Mouse (Mus musculus) embryonic facial prominence, embryonic 11.5 days (tissue): ENCODE data around the gene Rsph10b. TPM values are rescaled to one million over a fixed set of nuclear protein-coding genes. Genes with fewer than 3 reads are reported as not detected.
A peak's percentile ranks its signal among the peaks of the same experiment; 100 is the strongest.

ENCODE experiments used
- ATAC-seq: fragments of 200-750 bp; cut with Nextera tagmentation; replicated peaks from 2 replicates; pipeline ENCODE4 v1.8.0; 2017; ENCODE audit warnings: low read depth; ENCODE audit not compliant: insufficient number of reproducible peaks, low FRiP score, low TSS enrichment
- DNase-seq: peaks from one replicate; pipeline ENCODE4 v3.0.0-alpha.2; 2015; ENCODE audit warnings: low spot score
- H3K27ac ChIP-seq: fragments of 300-500 bp; sonication (generic); replicated peaks from 2 replicates; pipeline ENCODE4 v1.5.1; 2014; ENCODE audit warnings: mild to moderate bottlenecking, low read depth, low read length, control low read depth
- H3K27me3 ChIP-seq: fragments of 300-500 bp; sonication (generic); 2 replicates; pipeline ENCODE4 v1.6.1; 2014; ENCODE audit warnings: mild to moderate bottlenecking, low read length, moderate library complexity, mixed read lengths; ENCODE audit not compliant: control insufficient read depth, insufficient read depth
- H3K36me3 ChIP-seq: fragments of 300-500 bp; sonication (generic); replicated peaks from 2 replicates; pipeline ENCODE4 v1.6.1; 2014; ENCODE audit warnings: low read depth, mild to moderate bottlenecking, low read length, moderate library complexity, mixed read lengths; ENCODE audit not compliant: control insufficient read depth, insufficient read depth
- H3K4me1 ChIP-seq: fragments of 300-500 bp; sonication (generic); 2 replicates; pipeline ENCODE4 v1.6.1; 2014; ENCODE audit warnings: low read length, mixed read lengths; ENCODE audit not compliant: control insufficient read depth, insufficient read depth
- H3K4me2 ChIP-seq: fragments of 300-500 bp; sonication (generic); 2 replicates; pipeline ENCODE4 v1.6.1; 2014; ENCODE audit warnings: low read depth, mild to moderate bottlenecking, control low read depth, low read length, moderate library complexity
- H3K4me3 ChIP-seq: fragments of 300-500 bp; sonication (generic); 2 replicates; pipeline ENCODE4 v1.5.1; 2014; ENCODE audit warnings: low read depth, low read length, control low read depth
- H3K9ac ChIP-seq: fragments of 300-500 bp; sonication (generic); replicated peaks from 2 replicates; pipeline ENCODE4 v1.6.1; 2014; ENCODE audit warnings: mild to moderate bottlenecking, control low read depth, low read length
- H3K9me3 ChIP-seq: fragments of 300-500 bp; sonication (generic); replicated peaks from 2 replicates; pipeline ENCODE4 v1.6.1; 2016; ENCODE audit warnings: mild to moderate bottlenecking, low read length, inconsistent platforms, mixed read lengths; ENCODE audit not compliant: control insufficient read depth
- WGBS: fragments of 180-500 bp; shearing (Covaris S2); extraction: QIAGEN DNeasy Blood & Tissue Kit; methylation state at CpG from one replicate; pipeline ENCODE4 v1.1.7; 2014; 5-methylcytosine and 5-hydroxymethylcytosine counted together
- polyA plus RNA-seq: library from polyadenylated mRNA; unstranded; fragments of >200 nt; fragmentation: Nextera tagmentation; extraction: Ambion mirVana; gene quantifications from 2 replicates; pipeline ENCODE4 v1.2.1, GENCODE M21; 2014

The Rsph10b gene
- polyA plus RNA-seq = 0.42 and 1.2 TPM in 2 replicates

GRCm38 (mm10) chr5:143932831-143933230, at the start of gene Rsph10b:
Gene Rsph10b (plus strand): TSS chr5:143933035.
- Histone ChIP-seq H3K4me1 (no peaks in the 10 kb centered on the region), H3K4me3 (no peak within 1 kb of the TSS), H3K27me3 (no peaks in the 10 kb centered on the region), H3K9me3 (no peaks in the 10 kb centered on the region), H3K27ac (no peak within 1 kb of the TSS), H3K4me2 (no peak within 1 kb of the TSS), H3K9ac (no peak within 1 kb of the TSS), H3K36me3 (no peaks in the 10 kb centered on the region; the same call in 1 of the 2 replicates)
- WGBS = 16% methylated on average over 8 of the region's 8 CpGs
- peak; percentile 37 for DNase-seq
- ATAC-seq = no peak

- WGBS = 94% methylated on average over 3 of the region's 3 CpGs
- Histone ChIP-seq H3K4me3 (no peak overlapping the region), H3K27ac (no peak overlapping the region), H3K4me1 (no peaks in the 10 kb centered on the region), H3K9me3 (no peaks in the 10 kb centered on the region; the same call in 1 of the 2 replicates), H3K36me3 (peaks cover 14% of the 10 kb centered on the region), H3K9ac (no peak overlapping the region), H3K4me2 (no peak overlapping the region), H3K27me3 (no peaks in the 10 kb centered on the region)
- ATAC-seq (no peak), DNase-seq (no peak)
Observed at GRCm38 (mm10) chr5:143885274-143885673, 47.6 kb upstream of the Rsph10b start.

- H3K9me3 ChIP-seq = no peaks in the 10 kb centered on the region; the same call in 1 of the 2 replicates
- no peaks in the 10 kb centered on the region for H3K4me1 ChIP-seq
- H3K27me3 ChIP-seq = no peaks in the 10 kb centered on the region
- no peak overlapping the region for H3K27ac ChIP-seq
- H3K4me3 ChIP-seq = no peak overlapping the region
- no peak for DNase-seq
- 79% methylated on average over 6 of the region's 6 CpGs for WGBS
- H3K9ac ChIP-seq = no peak overlapping the region
- no peak overlapping the region for H3K4me2 ChIP-seq
- ATAC-seq = no peak
- H3K36me3 ChIP-seq = peaks cover 5% of the 10 kb centered on the region
Observed at GRCm38 (mm10) chr5:143890741-143891140, 42.1 kb upstream of the Rsph10b start.

GRCm38 (mm10) chr5:143892255-143892886, 40.5 kb upstream of the Rsph10b start:
- Histone ChIP-seq H3K4me1 (no peaks in the 10 kb centered on the region), H3K27me3 (no peaks in the 10 kb centered on the region), H3K9ac (no peak overlapping the region), H3K4me3 (no peak overlapping the region), H3K36me3 (no peaks in the 10 kb centered on the region; the same call in none of the 2 replicates), H3K4me2 (no peak overlapping the region), H3K9me3 (no peaks in the 10 kb centered on the region), H3K27ac (no peak overlapping the region)
- DNase-seq = no peak
- ATAC-seq = no peak
- 79% methylated on average over 9 of the region's 9 CpGs for WGBS

- no peaks in the 10 kb centered on the region; the same call in none of the 2 replicates for H3K36me3 ChIP-seq
- no peak overlapping the region for H3K4me2 ChIP-seq
- no peaks in the 10 kb centered on the region for H3K4me1 ChIP-seq
- H3K27me3 ChIP-seq = no peaks in the 10 kb centered on the region
- H3K9ac ChIP-seq = no peak overlapping the region
- no peaks in the 10 kb centered on the region for H3K9me3 ChIP-seq
- DNase-seq (no peak), ATAC-seq (no peak)
- H3K27ac ChIP-seq = no peak overlapping the region
- H3K4me3 ChIP-seq = no peak overlapping the region
- WGBS = 85% methylated on average over 5 of the region's 5 CpGs
Observed at GRCm38 (mm10) chr5:143893396-143893795, 39.4 kb upstream of the Rsph10b start.

- Histone ChIP-seq H3K36me3 (peaks cover 2% of the 10 kb centered on the region; the same call in 1 of the 2 replicates), H3K27ac (no peak within 1 kb of the TSS), H3K4me2 (no peak within 1 kb of the TSS), H3K4me3 (no peak within 1 kb of the TSS), H3K9me3 (no peaks in the 10 kb centered on the region), H3K4me1 (no peaks in the 10 kb centered on the region), H3K9ac (no peak within 1 kb of the TSS), H3K27me3 (no peaks in the 10 kb centered on the region)
- 83% methylated on average over 14 of the region's 14 CpGs for WGBS
- ATAC-seq = no peak
- no peak for DNase-seq
Observed at GRCm38 (mm10) chr5:143897635-143898330, 35.1 kb upstream of the Rsph10b start, which contains the start of gene Ankrd61. Gene Ankrd61 (minus strand): TSS chr5:143897685.

- no peak for DNase-seq
- whole genome bisulfite sequencing = 89% methylated on average over 3 of the region's 3 CpGs
- no peaks in the 10 kb centered on the region for H3K9me3 ChIP-seq
Observed at GRCm38 (mm10) chr5:143902111-143902510, 30.7 kb upstream of the Rsph10b start.

GRCm38 (mm10) chr5:143903813-143904212, 29.0 kb upstream of the Rsph10b start:
- DNase-seq (no peak), ATAC-seq (no peak)
- 88% methylated on average over 4 of the region's 4 CpGs for WGBS
- Histone ChIP-seq H3K9me3 (no peaks in the 10 kb centered on the region), H3K4me1 (no peaks in the 10 kb centered on the region), H3K4me2 (no peak overlapping the region), H3K27me3 (no peaks in the 10 kb centered on the region), H3K36me3 (peaks cover 8% of the 10 kb centered on the region), H3K27ac (no peak overlapping the region), H3K4me3 (no peak overlapping the region), H3K9ac (no peak overlapping the region)

More at GRCm38 (mm10) chr5:143902111-143902510, 30.7 kb upstream of the Rsph10b start:
- Histone ChIP-seq H3K4me2 (no peak overlapping the region), H3K4me3 (no peak overlapping the region), H3K9ac (no peak overlapping the region), H3K27ac (no peak overlapping the region), H3K4me1 (no peaks in the 10 kb centered on the region), H3K36me3 (peaks cover 8% of the 10 kb centered on the region), H3K27me3 (no peaks in the 10 kb centered on the region)
- ATAC-seq = no peak
